Mouse (Mus musculus): Measurements from ENCODE around the gene Fth1. TPM values are rescaled to one million over a fixed set of nuclear protein-coding genes. Genes with fewer than 3 reads are reported as not detected.

Fth1 gene
- polyA plus RNA-seq, 1 experiment, result 2,238 TPM

- peaks cover 11% of the 10 kb centered on the region for H3K4me1 ChIP-seq (replicated peaks; ENCODE audit: control insufficient read depth, insufficient read depth, low read length)
- peaks cover 13% of the 10 kb centered on the region for H3K36me3 ChIP-seq (ENCODE audit: control insufficient read depth, insufficient read depth, low read length)
- no peak overlapping the region for H3K27ac ChIP-seq (ENCODE audit: control insufficient read depth, insufficient read depth, low read length)
- H3K4me3 ChIP-seq (ENCODE audit: control insufficient read depth, insufficient read depth, low read length), result no peak overlapping the region
- TF ChIP-seq POLR2A (IDR thresholded peaks at IDR 0.05; ENCODE audit: control insufficient read depth, extremely low read depth, insufficient read depth, low read length, poor library complexity) (no peak), CTCF (IDR thresholded peaks at IDR 0.05; ENCODE audit: borderline replicate concordance, control insufficient read depth, extremely low read depth, insufficient read depth, low read length, poor library complexity) (no peak)
- no peak for DNase-seq
- H3K27me3 ChIP-seq (ENCODE audit: control insufficient read depth, insufficient read depth, low read length), result no peaks in the 10 kb centered on the region
Observed at GRCm38 (mm10) chr19:9989884-9990256, 9.5 kb downstream of the Fth1 start.

- DNase-seq, result peak; percentile 84
- Histone ChIP-seq H3K4me3 (ENCODE audit: control insufficient read depth, insufficient read depth, low read length) (no peak overlapping the region), H3K27me3 (ENCODE audit: control insufficient read depth, insufficient read depth, low read length) (no peaks in the 10 kb centered on the region), H3K27ac (ENCODE audit: control insufficient read depth, insufficient read depth, low read length) (no peak overlapping the region), H3K4me1 (replicated peaks; ENCODE audit: control insufficient read depth, insufficient read depth, low read length) (peaks cover 11% of the 10 kb centered on the region), H3K36me3 (ENCODE audit: control insufficient read depth, insufficient read depth, low read length) (no peaks in the 10 kb centered on the region; the same call in 1 of the 2 replicates)
- 26% methylated on average over 5 of the region's 5 CpGs for WGBS
- TF ChIP-seq POLR2A (IDR thresholded peaks at IDR 0.05; ENCODE audit: control insufficient read depth, extremely low read depth, insufficient read depth, low read length, poor library complexity), result no peak
- peak; percentile 87; the same call in 1 of the 2 replicates for TF ChIP-seq CTCF (IDR thresholded peaks at IDR 0.05; ENCODE audit: borderline replicate concordance, control insufficient read depth, extremely low read depth, insufficient read depth, low read length, poor library complexity)
Observed at GRCm38 (mm10) chr19:9991304-9991703, 10.9 kb downstream of the Fth1 start.

GRCm38 (mm10) chr19:9992011-9992958 is 11.9 kb downstream of the Fth1 start:
- 66% methylated on average over 26 of the region's 26 CpGs for WGBS
- TF ChIP-seq POLR2A (IDR thresholded peaks at IDR 0.05; ENCODE audit: control insufficient read depth, extremely low read depth, insufficient read depth, low read length, poor library complexity) (no peak), CTCF (IDR thresholded peaks at IDR 0.05; ENCODE audit: borderline replicate concordance, control insufficient read depth, extremely low read depth, insufficient read depth, low read length, poor library complexity) (no peak)
- DNase-seq, result no peak
- H3K27ac ChIP-seq (ENCODE audit: control insufficient read depth, insufficient read depth, low read length), result no peak overlapping the region
- no peaks in the 10 kb centered on the region for H3K36me3 ChIP-seq (ENCODE audit: control insufficient read depth, insufficient read depth, low read length)
- H3K4me1 ChIP-seq (replicated peaks; ENCODE audit: control insufficient read depth, insufficient read depth, low read length), result peaks cover 10% of the 10 kb centered on the region
- no peak overlapping the region for H3K4me3 ChIP-seq (ENCODE audit: control insufficient read depth, insufficient read depth, low read length)
- no peaks in the 10 kb centered on the region for H3K27me3 ChIP-seq (ENCODE audit: control insufficient read depth, insufficient read depth, low read length)

- 14% methylated on average over 17 of the region's 17 CpGs for WGBS
- H3K27me3 ChIP-seq (ENCODE audit: control insufficient read depth, insufficient read depth, low read length), result no peaks in the 10 kb centered on the region
- DNase-seq, result peak; percentile 85
- no peak overlapping the region for H3K27ac ChIP-seq (ENCODE audit: control insufficient read depth, insufficient read depth, low read length)
- peaks cover 7% of the 10 kb centered on the region for H3K4me1 ChIP-seq (replicated peaks; ENCODE audit: control insufficient read depth, insufficient read depth, low read length)
- no peak overlapping the region for H3K4me3 ChIP-seq (ENCODE audit: control insufficient read depth, insufficient read depth, low read length)
- no peaks in the 10 kb centered on the region for H3K36me3 ChIP-seq (ENCODE audit: control insufficient read depth, insufficient read depth, low read length)
- TF ChIP-seq POLR2A (IDR thresholded peaks at IDR 0.05; ENCODE audit: control insufficient read depth, extremely low read depth, insufficient read depth, low read length, poor library complexity), result no peak
- peak; percentile 87 for TF ChIP-seq CTCF (IDR thresholded peaks at IDR 0.05; ENCODE audit: borderline replicate concordance, control insufficient read depth, extremely low read depth, insufficient read depth, low read length, poor library complexity)
Observed at GRCm38 (mm10) chr19:9993036-9993656, 12.7 kb downstream of the Fth1 start.

- peaks cover 7% of the 10 kb centered on the region for H3K4me1 ChIP-seq (replicated peaks; ENCODE audit: control insufficient read depth, insufficient read depth, low read length)
- no peak overlapping the region for H3K27ac ChIP-seq (ENCODE audit: control insufficient read depth, insufficient read depth, low read length)
- H3K4me3 ChIP-seq (ENCODE audit: control insufficient read depth, insufficient read depth, low read length), result no peak overlapping the region
- no peak for TF ChIP-seq CTCF (IDR thresholded peaks at IDR 0.05; ENCODE audit: borderline replicate concordance, control insufficient read depth, extremely low read depth, insufficient read depth, low read length, poor library complexity)
- TF ChIP-seq POLR2A (IDR thresholded peaks at IDR 0.05; ENCODE audit: control insufficient read depth, extremely low read depth, insufficient read depth, low read length, poor library complexity), result no peak
- no peaks in the 10 kb centered on the region for H3K36me3 ChIP-seq (ENCODE audit: control insufficient read depth, insufficient read depth, low read length)
- DNase-seq, result no peak
- WGBS, result 89% methylated on average over 12 of the region's 12 CpGs
- H3K27me3 ChIP-seq (ENCODE audit: control insufficient read depth, insufficient read depth, low read length), result no peaks in the 10 kb centered on the region
Observed at GRCm38 (mm10) chr19:9997204-9998062, 17.0 kb downstream of the Fth1 start.

- TF ChIP-seq CTCF (IDR thresholded peaks at IDR 0.05; ENCODE audit: borderline replicate concordance, control insufficient read depth, extremely low read depth, insufficient read depth, low read length, poor library complexity), result no peak
- 83% methylated on average over 2 of the region's 2 CpGs for WGBS
- H3K4me3 ChIP-seq (ENCODE audit: control insufficient read depth, insufficient read depth, low read length), result no peak overlapping the region
- DNase-seq, result no peak
- H3K27me3 ChIP-seq (ENCODE audit: control insufficient read depth, insufficient read depth, low read length), result no peaks in the 10 kb centered on the region
- H3K27ac ChIP-seq (ENCODE audit: control insufficient read depth, insufficient read depth, low read length), result no peak overlapping the region
- no peaks in the 10 kb centered on the region for H3K36me3 ChIP-seq (ENCODE audit: control insufficient read depth, insufficient read depth, low read length)
- H3K4me1 ChIP-seq (replicated peaks; ENCODE audit: control insufficient read depth, insufficient read depth, low read length), result peaks cover 3% of the 10 kb centered on the region; the same call in 1 of the 2 replicates
Observed at GRCm38 (mm10) chr19:9998063-9998416, 17.6 kb downstream of the Fth1 start.

All from thymus, adult 2 months (tissue).